Mouse (Mus musculus): ENCODE measurements around the gene St3gal2.

DNA sequence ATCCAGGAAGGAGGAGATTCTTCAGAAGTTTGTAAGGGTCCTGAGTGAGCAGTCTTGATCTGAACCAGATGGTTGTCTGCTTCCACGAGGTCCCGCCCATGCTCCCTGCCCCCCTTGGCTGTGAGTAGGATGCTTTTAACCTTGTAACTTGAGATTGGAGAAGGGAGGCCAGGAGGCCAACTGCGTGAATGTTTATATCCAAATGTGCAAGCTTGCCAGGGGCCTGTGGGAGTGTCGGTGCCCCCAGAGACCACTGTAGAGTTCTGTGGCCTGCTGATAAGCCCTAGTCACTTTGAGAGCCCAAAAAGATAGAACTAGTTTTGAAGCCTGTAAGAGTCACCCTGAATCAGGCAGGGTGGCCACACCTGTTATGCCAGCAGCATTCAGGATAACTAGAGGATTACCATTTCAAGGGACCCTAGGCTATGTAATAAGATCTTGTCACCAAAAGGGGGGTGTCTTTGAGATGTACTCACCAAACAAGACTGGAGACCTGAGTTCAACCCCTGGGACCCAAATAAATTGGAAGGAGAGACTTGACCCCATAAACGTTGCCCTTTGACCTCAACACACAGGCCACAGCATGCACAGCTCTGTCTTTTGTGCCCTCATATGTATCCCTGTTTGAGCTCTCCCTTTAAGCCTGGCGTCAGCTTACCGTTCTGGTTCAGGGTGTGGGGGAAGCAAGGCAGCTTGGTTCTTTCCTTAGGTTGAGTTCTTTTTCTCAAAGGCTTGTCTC is 1.9 kb downstream of the St3gal2 start:
- TF ChIP-seq CTCF (IDR thresholded peaks at IDR 0.05; ENCODE audit: low read depth): no peak
- TF ChIP-seq EP300 (IDR thresholded peaks at IDR 0.05; ENCODE audit: low read depth): no peak
